ENCODE assay signal across 25 mouse cellular contexts in genomic region chr4:31724400-31724799, GRCm38 (mm10).
DNase-seq lines count a peak whose midpoint lies in the region; ATAC-seq lines count a peak whose summit lies in the region.
"Had no signal": no experiment of that assay in that cellular context is flagged by ENCODE, and none has a peak within 500 bp of the region (broad histone marks: within the 10 kb centered on the region; RNA-seq: fewer than 3 reads in every experiment).

No protein-coding gene starts in this region.

- no peaks in the 10 kb centered on the region for H3K9me3 ChIP-seq in kidney, embryonic 14.5 days (ENCODE audit: control insufficient read depth, low read length)
- H3K9me3 ChIP-seq in forebrain, embryonic 14.5 days (replicated peaks; ENCODE audit: control insufficient read depth, low read length) = no peaks in the 10 kb centered on the region
- H3K9me3 ChIP-seq: embryonic facial prominence, embryonic 15.5 days; forebrain, embryonic 10.5 days; forebrain, embryonic 15.5 days; heart, embryonic 15.5 days had no signal

- H3K4me3 ChIP-seq in kidney, embryonic 14.5 days (ENCODE audit: low read length) = no peak overlapping the region
- no peak overlapping the region for H3K4me3 ChIP-seq in forebrain, embryonic 14.5 days (ENCODE audit: low read depth, low read length)
- H3K4me3 ChIP-seq: embryonic facial prominence, embryonic 15.5 days; erythroblast, embryonic 14.5 days; forebrain, embryonic 10.5 days; forebrain, embryonic 15.5 days; heart, embryonic 15.5 days had no signal

- H3K9ac ChIP-seq in kidney, embryonic 14.5 days (ENCODE audit: low read depth, low read length) = 0 out of 2 replicates have a peak overlapping the region, but pooled peaks have one; percentile 8
- H3K9ac ChIP-seq in forebrain, embryonic 14.5 days (ENCODE audit: low read length) = no peak overlapping the region
- H3K9ac ChIP-seq: embryonic facial prominence, embryonic 15.5 days; forebrain, embryonic 15.5 days; heart, embryonic 15.5 days had no signal

- ATAC-seq in kidney, embryonic 14.5 days (ENCODE audit: low FRiP score, low TSS enrichment) = no peak
- no peak for ATAC-seq in forebrain, embryonic 14.5 days
- ATAC-seq in megakaryocyte, adult 5-6 weeks (ENCODE audit: poor library complexity, severe bottlenecking) = no peak
- ATAC-seq: CD4-positive, CD25-positive, alpha-beta regulatory T cell, adult 4 months; forebrain, embryonic 15.5 days had no signal

- no peak overlapping the region for H3K4me2 ChIP-seq in kidney, embryonic 14.5 days (replicated peaks; ENCODE audit: low read depth, low read length)
- H3K4me2 ChIP-seq in forebrain, embryonic 14.5 days (ENCODE audit: low read length) = no peak overlapping the region
- H3K4me2 ChIP-seq: embryonic facial prominence, embryonic 15.5 days; forebrain, embryonic 15.5 days; heart, embryonic 11.5 days; heart, embryonic 15.5 days had no signal

- no peaks in the 10 kb centered on the region for H3K36me3 ChIP-seq in kidney, embryonic 14.5 days (ENCODE audit: control insufficient read depth, insufficient read depth, low read length)
- no peaks in the 10 kb centered on the region for H3K36me3 ChIP-seq in forebrain, embryonic 14.5 days (ENCODE audit: control insufficient read depth, insufficient read depth, low read length)
- H3K36me3 ChIP-seq: embryonic facial prominence, embryonic 15.5 days; forebrain, embryonic 10.5 days; forebrain, embryonic 15.5 days; G1E; heart, embryonic 15.5 days had no signal

- no peaks in the 10 kb centered on the region for H3K4me1 ChIP-seq in kidney, embryonic 14.5 days (ENCODE audit: control insufficient read depth, insufficient read depth, low read length)
- peaks cover 9% of the 10 kb centered on the region for H3K4me1 ChIP-seq in forebrain, embryonic 14.5 days (ENCODE audit: control insufficient read depth, insufficient read depth, low read length)
- H3K4me1 ChIP-seq: embryonic facial prominence, embryonic 15.5 days; heart, embryonic 15.5 days had no signal

- DNase-seq in kidney, adult 11 months = peak; percentile 7
- DNase-seq in kidney, postnatal 4 days = no peak
- DNase-seq in kidney, postnatal 10 days = no peak
- DNase-seq in urinary bladder, postnatal 14 days (ENCODE audit: low spot score) = peak; percentile 6
- DNase-seq in urinary bladder, postnatal 4 days (ENCODE audit: low spot score in 2 of 2) = no peak
- no peak for DNase-seq in forebrain, embryonic 14.5 days (ENCODE audit: low spot score)
- DNase-seq: adrenal gland, postnatal 10 days; B cell, adult 2 months; cerebellum, adult 11 months; cerebellum, adult 8-10 months; cerebellum, postnatal 14 days; embryo, embryonic 11 days; gastrocnemius, postnatal 10 days; heart, adult 18-20 months; heart, postnatal 14 days had no signal

- no peaks in the 10 kb centered on the region for H3K27me3 ChIP-seq in kidney, embryonic 14.5 days (ENCODE audit: control insufficient read depth, insufficient read depth, low read length)
- H3K27me3 ChIP-seq in forebrain, embryonic 14.5 days (replicated peaks; ENCODE audit: control insufficient read depth, insufficient read depth, low read length) = no peaks in the 10 kb centered on the region
- H3K27me3 ChIP-seq: embryonic facial prominence, embryonic 15.5 days; forebrain, embryonic 15.5 days; heart, embryonic 15.5 days had no signal

- 41% methylated on average over 2 of the region's 2 CpGs for WGBS in kidney, embryonic 14.5 days
- 74% methylated on average over 2 of the region's 2 CpGs for WGBS in forebrain, embryonic 14.5 days

- H3K27ac ChIP-seq in kidney, embryonic 14.5 days (ENCODE audit: low read depth, low read length) = no peak overlapping the region
- no peak overlapping the region for H3K27ac ChIP-seq in forebrain, embryonic 14.5 days (ENCODE audit: low read depth, low read length)
- H3K27ac ChIP-seq: embryonic facial prominence, embryonic 15.5 days; forebrain, embryonic 10.5 days; forebrain, embryonic 15.5 days; heart, embryonic 15.5 days had no signal

Comparison
In these comparisons a context has a peak if more than half of its experiments do, and no peak if none do; other contexts are left out.
1. DNase-seq: peak in kidney, adult 11 months (single experiment) and urinary bladder, postnatal 14 days (single experiment); none in kidney, postnatal 4 days (0 of 2), kidney, postnatal 10 days (single experiment), urinary bladder, postnatal 4 days (0 of 2) and forebrain, embryonic 14.5 days (single experiment).